Mouse (Mus musculus): Measurements from ENCODE around the gene Edaradd. TPM values are rescaled to one million over a fixed set of nuclear protein-coding genes. Genes with fewer than 3 reads are reported as not detected.
A peak's percentile ranks its signal among the peaks of the same experiment; 100 is the strongest.

The Edaradd gene
- polyA plus RNA-seq, 1 experiment from 2014 or later, result 0.67 TPM

DNA sequence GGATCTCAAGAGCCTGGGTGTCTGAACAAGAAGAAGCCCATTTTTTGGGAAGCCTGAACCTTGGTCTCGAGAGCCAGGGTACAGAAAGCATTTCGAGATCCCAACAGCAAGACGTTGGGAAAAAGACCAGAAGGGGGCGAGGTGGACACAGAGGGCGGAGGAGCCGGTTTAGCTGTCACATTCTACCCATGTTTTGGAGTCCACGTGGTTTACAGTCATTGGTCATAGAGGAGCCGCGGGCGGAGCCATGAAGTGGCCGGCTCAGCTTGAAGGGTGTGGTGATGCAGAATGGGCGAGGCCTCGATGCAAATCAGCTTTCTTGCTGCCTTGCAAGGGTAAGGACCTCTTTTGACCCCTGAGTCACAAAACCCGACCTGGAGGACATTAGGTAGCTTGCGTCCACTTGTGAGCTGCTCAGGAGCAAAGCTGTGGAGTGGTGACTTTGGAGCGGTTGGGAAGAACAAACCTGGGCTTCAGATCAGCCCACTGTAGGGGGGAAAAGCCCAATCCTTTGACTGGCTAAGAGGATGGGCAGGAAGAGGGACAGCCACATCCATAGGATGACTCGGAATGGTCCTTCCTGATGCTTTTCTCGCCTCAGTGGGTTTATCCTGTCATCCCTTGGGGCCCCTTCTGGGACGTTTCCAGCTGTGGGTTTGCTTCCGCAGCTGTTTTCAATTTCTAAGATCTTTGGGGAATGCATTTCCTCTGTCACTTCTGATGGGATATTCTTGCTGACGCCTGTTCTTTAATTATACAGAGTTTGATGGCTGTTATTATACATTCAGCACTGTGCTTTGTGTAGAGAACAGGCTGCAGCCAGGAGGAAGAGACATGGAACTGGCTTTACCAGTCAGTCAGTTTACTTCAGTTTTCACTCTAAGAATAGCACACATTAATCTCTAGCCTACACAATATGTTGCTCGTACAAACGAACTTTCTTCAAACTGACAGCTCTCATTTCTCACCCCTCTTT is 22.1 kb upstream of the Edaradd start:
- 12% methylated on average over 23 of the region's 23 CpGs for WGBS
- no peak overlapping the region for H3K27ac ChIP-seq
- no peaks in the 10 kb centered on the region for H3K27me3 ChIP-seq (ENCODE audit: insufficient read depth, poor library complexity, severe bottlenecking)
- H3K36me3 ChIP-seq, result no peaks in the 10 kb centered on the region
- H3K9me3 ChIP-seq, result no peaks in the 10 kb centered on the region
- DNase-seq (ENCODE audit: low spot score), result peak; percentile 86
- H3K4me3 ChIP-seq, result peak overlapping the region; percentile 37; the same call in 1 of the 2 replicates
- peaks cover 16% of the 10 kb centered on the region for H3K4me1 ChIP-seq

DNA sequence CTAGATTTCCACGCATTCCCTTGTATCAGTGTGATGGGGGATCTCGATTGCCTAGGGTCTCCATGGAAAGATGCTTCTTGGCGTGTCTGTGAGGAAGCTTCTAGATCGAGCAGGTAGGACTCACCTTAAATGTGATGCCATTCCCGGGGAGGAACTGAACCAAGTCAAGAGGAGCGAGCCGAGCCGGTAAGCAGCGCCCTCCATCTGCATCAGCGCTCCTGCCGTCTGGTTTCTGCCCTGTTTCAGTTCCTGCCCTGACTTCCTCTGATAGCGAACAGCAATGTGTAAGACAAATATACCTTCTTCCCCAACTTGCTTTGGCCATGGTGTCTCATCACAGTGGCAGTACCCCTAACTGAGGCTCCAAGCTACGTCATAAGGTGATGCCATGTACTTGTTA is 19.9 kb upstream of the Edaradd start:
- no peak for DNase-seq (ENCODE audit: low spot score)
- Histone ChIP-seq H3K36me3 (no peaks in the 10 kb centered on the region), H3K4me3 (no peak overlapping the region), H3K9me3 (no peaks in the 10 kb centered on the region), H3K4me1 (peaks cover 16% of the 10 kb centered on the region), H3K27ac (no peak overlapping the region), H3K27me3 (ENCODE audit: insufficient read depth, poor library complexity, severe bottlenecking) (no peaks in the 10 kb centered on the region)
- WGBS, result 56% methylated on average over 13 of the region's 13 CpGs

GRCm38 (mm10) chr13:12539716-12540115 is 19.5 kb upstream of the Edaradd start:
- no peaks in the 10 kb centered on the region for H3K9me3 ChIP-seq
- H3K4me1 ChIP-seq, result peaks cover 16% of the 10 kb centered on the region
- no peak overlapping the region for H3K27ac ChIP-seq
- H3K4me3 ChIP-seq, result no peak overlapping the region
- no peaks in the 10 kb centered on the region for H3K36me3 ChIP-seq
- WGBS, result 35% methylated on average over 11 of the region's 11 CpGs
- DNase-seq (ENCODE audit: low spot score), result no peak
- no peaks in the 10 kb centered on the region for H3K27me3 ChIP-seq (ENCODE audit: insufficient read depth, poor library complexity, severe bottlenecking)

DNA sequence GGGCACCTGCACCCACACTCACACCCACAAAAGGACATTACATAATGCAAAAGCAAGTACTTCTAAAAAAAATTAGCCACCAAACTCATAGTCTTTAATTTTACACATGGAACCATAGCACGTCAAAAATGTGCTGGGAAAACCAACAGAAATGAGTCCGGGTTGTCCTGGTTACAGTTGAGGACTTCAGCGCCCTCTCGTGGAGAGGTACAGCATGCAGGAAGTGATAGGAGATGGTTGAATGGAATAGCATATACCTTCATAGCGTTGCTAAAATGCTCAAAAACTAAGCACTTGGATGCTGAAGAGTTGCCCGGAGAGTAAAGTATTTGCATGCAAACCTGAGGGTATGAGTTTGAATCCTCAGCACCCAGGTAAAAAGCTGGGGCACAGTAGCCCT is 17.7 kb upstream of the Edaradd start:
- Histone ChIP-seq H3K36me3 (no peaks in the 10 kb centered on the region), H3K27ac (no peak overlapping the region), H3K9me3 (no peaks in the 10 kb centered on the region), H3K4me1 (peaks cover 16% of the 10 kb centered on the region), H3K4me3 (no peak overlapping the region), H3K27me3 (ENCODE audit: insufficient read depth, poor library complexity, severe bottlenecking) (no peaks in the 10 kb centered on the region)
- DNase-seq (ENCODE audit: low spot score), result no peak
- WGBS, result 72% methylated on average over 6 of the region's 6 CpGs

GRCm38 (mm10) chr13:12534628-12535027 is 14.4 kb upstream of the Edaradd start:
- H3K27me3 ChIP-seq (ENCODE audit: insufficient read depth, poor library complexity, severe bottlenecking), result no peaks in the 10 kb centered on the region
- 78% methylated on average over 3 of the region's 3 CpGs for WGBS
- no peak overlapping the region for H3K27ac ChIP-seq
- no peaks in the 10 kb centered on the region for H3K9me3 ChIP-seq
- H3K4me1 ChIP-seq, result peaks cover under 1% of the 10 kb centered on the region; the same call in 1 of the 2 replicates
- DNase-seq (ENCODE audit: low spot score), result no peak
- no peak overlapping the region for H3K4me3 ChIP-seq
- no peaks in the 10 kb centered on the region for H3K36me3 ChIP-seq

DNA sequence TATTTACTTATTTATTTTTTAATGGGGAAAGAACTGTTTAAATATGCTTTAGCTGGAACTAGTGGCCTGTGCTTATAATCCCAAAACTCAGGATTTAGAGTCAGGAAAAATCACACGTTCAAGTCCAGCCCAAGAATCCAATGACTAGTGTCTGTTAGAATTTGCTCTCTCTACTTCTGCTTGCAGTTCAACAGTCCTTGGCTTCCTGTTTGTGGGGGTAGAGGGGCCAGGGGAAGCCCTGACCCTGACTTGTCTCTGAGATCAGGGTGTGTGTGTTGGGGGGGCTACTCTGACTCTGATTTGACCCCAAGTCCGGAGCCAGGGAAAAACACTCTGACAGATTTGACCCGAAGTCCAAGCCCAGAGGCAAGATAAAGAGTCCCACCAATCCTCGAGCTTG is 5.4 kb upstream of the Edaradd start:
- Histone ChIP-seq H3K36me3 (no peaks in the 10 kb centered on the region), H3K9me3 (no peaks in the 10 kb centered on the region), H3K4me1 (peaks cover 2% of the 10 kb centered on the region; the same call in 1 of the 2 replicates), H3K4me3 (no peak overlapping the region), H3K27me3 (ENCODE audit: insufficient read depth, poor library complexity, severe bottlenecking) (peaks cover 15% of the 10 kb centered on the region), H3K27ac (no peak overlapping the region)
- WGBS, result 82% methylated on average over 4 of the region's 4 CpGs
- no peak for DNase-seq (ENCODE audit: low spot score)

DNA sequence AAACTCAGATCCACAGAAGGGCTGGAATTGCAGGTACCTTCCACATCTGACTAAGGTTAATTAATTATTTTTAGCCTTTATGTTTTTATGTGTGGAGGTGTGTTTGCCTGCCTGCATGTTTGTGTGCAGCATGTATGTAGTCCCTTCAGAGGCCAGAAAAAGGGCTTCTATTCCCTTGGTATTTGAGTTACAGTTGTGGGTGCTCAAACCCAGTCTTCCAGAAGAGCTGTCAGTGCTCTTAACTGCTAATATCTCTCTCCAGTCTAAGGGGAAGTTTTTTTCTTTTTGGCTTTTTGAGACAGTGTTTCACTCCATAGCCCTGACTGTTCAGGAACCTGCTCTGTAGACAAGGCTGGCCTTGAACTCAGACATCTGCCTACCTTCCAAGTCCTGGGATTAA is 2.1 kb upstream of the Edaradd start:
- Histone ChIP-seq H3K27me3 (ENCODE audit: insufficient read depth, poor library complexity, severe bottlenecking) (peaks cover 36% of the 10 kb centered on the region), H3K9me3 (no peaks in the 10 kb centered on the region), H3K27ac (no peak overlapping the region), H3K36me3 (no peaks in the 10 kb centered on the region), H3K4me3 (no peak overlapping the region), H3K4me1 (no peaks in the 10 kb centered on the region)
- DNase-seq (ENCODE audit: low spot score), result no peak

DNA sequence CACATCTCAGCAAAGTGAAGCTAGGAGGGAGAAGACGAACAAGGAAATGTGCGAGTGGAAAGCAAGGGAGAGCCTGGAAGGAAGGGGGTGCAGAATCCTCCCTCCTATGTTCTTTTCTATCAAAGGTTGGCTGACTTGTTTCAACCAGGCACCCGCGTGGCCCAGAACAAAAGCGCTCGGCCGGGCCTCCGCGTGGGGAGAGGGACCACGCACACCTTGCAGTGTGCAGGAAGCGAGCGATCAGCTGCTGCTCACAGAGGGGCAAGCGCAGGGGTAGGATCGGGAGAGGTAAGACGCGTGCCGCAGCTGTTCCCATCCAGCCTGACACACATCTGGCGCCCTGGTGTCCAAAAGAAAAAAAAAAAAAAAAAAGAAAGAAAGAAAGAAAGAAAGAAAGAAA is 867 bp downstream of the Edaradd start:
- H3K4me3 ChIP-seq, result peak overlapping the region; percentile 71
- no peaks in the 10 kb centered on the region for H3K9me3 ChIP-seq
- no peak for DNase-seq (ENCODE audit: low spot score)
- H3K27me3 ChIP-seq (ENCODE audit: insufficient read depth, poor library complexity, severe bottlenecking), result peaks cover 37% of the 10 kb centered on the region
- H3K27ac ChIP-seq, result no peak overlapping the region
- H3K4me1 ChIP-seq, result no peaks in the 10 kb centered on the region
- no peaks in the 10 kb centered on the region for H3K36me3 ChIP-seq
- 11% methylated on average over 18 of the region's 18 CpGs for WGBS

DNA sequence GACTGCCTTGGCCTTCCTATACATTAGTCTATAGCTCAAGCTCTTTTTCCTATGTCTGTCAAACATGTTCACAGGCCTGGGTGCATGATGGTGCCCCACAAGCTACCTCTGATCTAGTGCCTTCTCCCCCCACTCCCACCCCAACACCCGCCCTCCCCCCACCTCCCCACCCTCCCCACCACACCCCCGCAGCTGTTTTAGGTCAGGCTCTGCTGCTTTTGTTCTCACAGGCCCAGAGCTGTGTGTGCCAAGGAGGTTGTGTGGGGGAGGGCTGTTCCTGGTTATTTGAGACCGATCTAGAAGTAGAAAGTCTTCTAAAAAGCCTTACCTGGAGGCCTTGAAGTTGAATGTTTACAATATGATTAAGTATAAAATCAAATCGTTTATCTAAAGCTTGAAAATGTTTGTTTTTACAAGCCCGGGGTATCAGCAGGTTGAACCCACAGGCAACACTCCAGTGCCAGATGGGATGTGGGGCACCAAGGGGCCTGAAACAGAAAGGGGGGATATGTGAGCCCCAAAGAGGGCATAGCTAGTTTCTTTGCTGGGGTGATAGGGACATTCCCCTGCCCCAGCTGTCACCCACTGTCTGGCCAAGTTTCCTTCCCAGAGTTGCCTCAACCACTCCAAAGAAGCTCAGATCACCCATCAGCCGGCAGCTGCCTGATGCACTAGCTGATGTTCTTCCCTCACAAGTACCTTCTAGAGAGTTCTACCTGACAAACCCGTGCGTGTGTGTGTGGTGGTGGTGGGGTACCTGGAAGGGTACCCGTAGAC is 8.9 kb downstream of the Edaradd start:
- Histone ChIP-seq H3K27me3 (ENCODE audit: insufficient read depth, poor library complexity, severe bottlenecking) (no peaks in the 10 kb centered on the region), H3K27ac (no peak overlapping the region), H3K36me3 (no peaks in the 10 kb centered on the region), H3K4me1 (no peaks in the 10 kb centered on the region), H3K9me3 (no peaks in the 10 kb centered on the region), H3K4me3 (no peak overlapping the region)
- 68% methylated on average over 9 of the region's 9 CpGs for WGBS
- DNase-seq (ENCODE audit: low spot score), result no peak

DNA sequence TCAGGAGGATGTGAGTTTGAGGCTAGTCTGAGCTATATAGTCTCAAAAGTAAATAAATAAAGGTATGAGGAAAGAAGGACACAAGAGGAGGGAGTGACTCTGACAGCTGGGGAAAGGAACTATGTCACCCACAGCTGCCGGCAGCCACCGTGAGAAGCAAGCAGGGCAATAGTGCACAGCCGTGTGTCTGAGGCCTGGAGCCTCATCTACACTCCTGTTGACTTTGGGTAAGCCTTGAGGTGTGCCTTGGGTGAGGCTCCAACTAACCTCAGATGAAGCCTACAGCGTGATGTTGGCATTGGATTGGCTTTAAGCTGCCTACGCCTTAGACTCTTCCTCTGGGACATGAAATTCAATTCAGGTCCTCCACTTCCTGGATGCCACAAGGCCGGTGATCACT is 10.2 kb downstream of the Edaradd start:
- H3K27ac ChIP-seq, result no peak overlapping the region
- H3K4me1 ChIP-seq, result no peaks in the 10 kb centered on the region
- 79% methylated on average over 6 of the region's 6 CpGs for WGBS
- no peaks in the 10 kb centered on the region for H3K27me3 ChIP-seq (ENCODE audit: insufficient read depth, poor library complexity, severe bottlenecking)
- H3K9me3 ChIP-seq, result no peaks in the 10 kb centered on the region
- H3K4me3 ChIP-seq, result no peak overlapping the region
- no peaks in the 10 kb centered on the region for H3K36me3 ChIP-seq
- DNase-seq (ENCODE audit: low spot score), result no peak

- H3K27ac ChIP-seq, result no peak overlapping the region
- WGBS, result 87% methylated on average over 6 of the region's 6 CpGs
- H3K4me3 ChIP-seq, result no peak overlapping the region
- H3K27me3 ChIP-seq (ENCODE audit: insufficient read depth, poor library complexity, severe bottlenecking), result no peaks in the 10 kb centered on the region
- DNase-seq (ENCODE audit: low spot score), result no peak
- no peaks in the 10 kb centered on the region for H3K4me1 ChIP-seq
- no peaks in the 10 kb centered on the region for H3K9me3 ChIP-seq
- H3K36me3 ChIP-seq, result no peaks in the 10 kb centered on the region
Observed at GRCm38 (mm10) chr13:12507426-12507825, 12.8 kb downstream of the Edaradd start.

DNA sequence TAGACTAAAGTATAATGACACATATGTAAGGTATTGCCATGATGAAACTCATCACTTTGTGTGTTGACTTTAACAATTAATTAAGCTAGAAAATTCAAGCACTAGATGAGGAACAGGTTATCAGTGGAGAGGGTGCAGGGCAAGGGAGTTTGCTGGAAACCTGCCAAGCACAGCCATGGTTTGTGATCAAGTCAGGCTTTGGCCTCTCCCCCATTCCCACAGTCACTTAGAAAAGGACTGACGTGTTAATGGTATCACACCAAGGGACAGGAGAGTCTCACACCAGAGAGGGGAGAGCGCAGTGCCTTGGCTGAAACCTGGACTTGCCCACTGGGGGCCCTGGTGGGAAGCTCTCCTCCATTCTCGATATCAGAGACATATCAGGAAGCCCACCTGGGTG is 14.9 kb downstream of the Edaradd start:
- H3K9me3 ChIP-seq, result no peaks in the 10 kb centered on the region

DNA sequence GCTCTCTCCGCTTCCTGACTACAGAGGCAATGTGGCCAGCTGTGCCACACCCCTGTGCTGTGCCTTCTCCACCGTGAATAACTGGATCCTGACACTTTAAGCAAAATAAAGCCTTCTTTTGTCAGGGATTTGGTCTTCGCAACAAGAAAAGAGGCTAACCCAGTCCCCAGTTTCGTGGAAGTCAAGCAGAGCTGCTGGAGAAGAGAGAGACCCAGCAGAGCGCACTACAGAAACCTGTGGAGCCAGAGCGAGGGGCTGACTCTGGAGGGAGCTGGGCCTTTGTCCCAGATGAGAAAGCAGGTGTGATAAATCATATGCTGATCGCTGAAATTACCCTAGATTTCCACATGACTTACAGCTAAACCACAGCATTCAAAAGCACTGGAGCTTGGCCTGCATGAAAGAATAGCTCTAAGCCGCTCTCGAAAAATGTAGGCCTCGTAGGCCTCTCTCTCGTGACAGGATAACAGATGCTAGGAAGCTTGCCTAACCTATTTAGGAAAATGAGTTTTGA is 16.9 kb downstream of the Edaradd start:
- Histone ChIP-seq H3K27me3 (ENCODE audit: insufficient read depth, poor library complexity, severe bottlenecking) (no peaks in the 10 kb centered on the region), H3K4me1 (no peaks in the 10 kb centered on the region), H3K27ac (no peak overlapping the region), H3K9me3 (no peaks in the 10 kb centered on the region), H3K4me3 (no peak overlapping the region), H3K36me3 (no peaks in the 10 kb centered on the region)
- WGBS, result 65% methylated on average over 11 of the region's 11 CpGs
- no peak for DNase-seq (ENCODE audit: low spot score)

More for the DNA sequence above, 14.9 kb downstream of the Edaradd start:
- H3K4me1 ChIP-seq, result no peaks in the 10 kb centered on the region
- no peak overlapping the region for H3K27ac ChIP-seq
- no peak overlapping the region for H3K4me3 ChIP-seq
- no peak for DNase-seq (ENCODE audit: low spot score)
- 63% methylated on average over 3 of the region's 3 CpGs for WGBS
- H3K27me3 ChIP-seq (ENCODE audit: insufficient read depth, poor library complexity, severe bottlenecking), result no peaks in the 10 kb centered on the region
- no peaks in the 10 kb centered on the region for H3K36me3 ChIP-seq
